Mouse (Mus musculus) left cerebral cortex, postnatal 14 days (tissue): ENCODE measurements at regions not wholly inside any gene's neighbourhood (a gene's known extent, or its start where the extent isn't known, plus 50 kb on each side); places are given as distances from the start of the nearest gene placed in this dataset.
A peak's percentile ranks its signal among the peaks of the same experiment; 100 is the strongest.

ENCODE experiments used
- DNase-seq, 2 experiments: peaks; one replicate each; pipeline ENCODE4 v3.0.0; 2021 to 2022; ENCODE audit warnings: low spot score in 2 of 2, mixed read lengths in 1 of 2
- intact Hi-C: fragments of 180-260 bp; cut with DNase I; formaldehyde crosslinking; loops from one replicate; pipeline ENCODE4 v1.15.1; 2025

- DNase-seq, result no peak
- intact Hi-C loops, result no loop called here
These were observed 408.0 kb downstream of the Ajap1 start for GRCm38 (mm10) chr4:153074590-153074989.

GRCm38 (mm10) chr4:153070190-153070745 lies 412.3 kb downstream of the Ajap1 start:
- intact Hi-C loops, result no loop called here
- no peak for DNase-seq

GRCm38 (mm10) chr4:153068484-153069033 lies 414.1 kb downstream of the Ajap1 start:
- intact Hi-C loops, result no loop called here
- no peak for DNase-seq

- peak in 1 of 2 experiments; percentile 11 for DNase-seq
- intact Hi-C loops, result no loop called here
These were observed 418.5 kb downstream of the Ajap1 start for GRCm38 (mm10) chr4:153064021-153064605.

- intact Hi-C loops, result no loop called here
- no peak for DNase-seq
These were observed 419.2 kb downstream of the Ajap1 start for GRCm38 (mm10) chr4:153063402-153063801.

- DNase-seq, result no peak
- intact Hi-C loops, result no loop called here
These were observed 424.5 kb downstream of the Ajap1 start for GRCm38 (mm10) chr4:153058152-153058551.

- intact Hi-C loops, result no loop called here
- DNase-seq, result no peak
These were observed 458.9 kb downstream of the Ajap1 start for GRCm38 (mm10) chr4:153023711-153024110.

- intact Hi-C loops, result no loop called here
- DNase-seq, result no peak
These were observed 463.4 kb downstream of the Ajap1 start for GRCm38 (mm10) chr4:153019211-153019610.

GRCm38 (mm10) chr4:153018138-153018921 lies 464.3 kb downstream of the Ajap1 start:
- intact Hi-C loops, result no loop called here

GRCm38 (mm10) chr4:153017816-153018137 lies 464.8 kb downstream of the Ajap1 start:
- no peak for DNase-seq
- intact Hi-C loops, result no loop called here

More at GRCm38 (mm10) chr4:153018138-153018921, 464.3 kb downstream of the Ajap1 start:
- DNase-seq, result peak; percentile 64 to 72

GRCm38 (mm10) chr4:153003338-153003737 lies 479.3 kb downstream of the Ajap1 start:
- intact Hi-C loops, result no loop called here
- DNase-seq, result no peak

GRCm38 (mm10) chr4:153002516-153002915 lies 480.1 kb downstream of the Ajap1 start:
- intact Hi-C loops, result no loop called here
- peak; percentile 31 to 32 for DNase-seq

GRCm38 (mm10) chr4:153001761-153002160 lies 480.9 kb downstream of the Ajap1 start:
- intact Hi-C loops, result no loop called here

GRCm38 (mm10) chr4:152999526-152999925 lies 483.1 kb downstream of the Ajap1 start:
- no peak for DNase-seq
- intact Hi-C loops, result no loop called here

More at GRCm38 (mm10) chr4:153001761-153002160, 480.9 kb downstream of the Ajap1 start:
- no peak for DNase-seq

GRCm38 (mm10) chr4:152997251-152997650 lies 485.4 kb downstream of the Ajap1 start:
- intact Hi-C loops, result no loop called here
- no peak for DNase-seq

- intact Hi-C loops, result no loop called here
- no peak for DNase-seq
These were observed 486.0 kb downstream of the Ajap1 start for GRCm38 (mm10) chr4:152996641-152997040.

GRCm38 (mm10) chr4:152995052-152995595 lies 487.5 kb downstream of the Ajap1 start:
- intact Hi-C loops, result no loop called here
- no peak for DNase-seq

GRCm38 (mm10) chr4:152994206-152994605 lies 488.4 kb downstream of the Ajap1 start:
- no peak for DNase-seq
- intact Hi-C loops, result no loop called here

- DNase-seq, result no peak
- intact Hi-C loops, result no loop called here
These were observed 492.3 kb downstream of the Ajap1 start for GRCm38 (mm10) chr4:152990266-152990665.

- peak in 1 of 2 experiments; percentile 42 for DNase-seq
These were observed 494.9 kb downstream of the Ajap1 start for GRCm38 (mm10) chr4:152987726-152988125.

More at GRCm38 (mm10) chr4:152987726-152988125, 494.9 kb downstream of the Ajap1 start:
- intact Hi-C loops, result no loop called here
